Mouse (Mus musculus) CD8-positive naive resting alpha-beta T cell, adult 57 days (primary cell): Measurements from ENCODE around the gene Zfp976. TPM values are rescaled to one million over a fixed set of nuclear protein-coding genes. Genes with fewer than 3 reads are reported as not detected.

Experiments
- total RNA-seq: library from RNA; stranded (reverse); gene quantifications from one replicate; pipeline ENCODE4 v1.2.4, GENCODE M21; 2023

Gene Zfp976
- 0.24 TPM for total RNA-seq

GRCm38 (mm10) chr7:42642152-42643115 is at the start of gene Zfp976:
Gene Zfp976, minus strand, starts transcription at chr7:42642588.

GRCm38 (mm10) chr7:42592413-42592812 is 50.0 kb downstream of the Zfp976 start, which contains the start of gene Zfp977:
Gene Zfp977, minus strand, starts transcription at chr7:42592547.

GRCm38 (mm10) chr7:42578488-42578887 is 63.9 kb downstream of the Zfp976 start, which contains the start of gene Gm21028:
Gene Gm21028, minus strand, starts transcription at chr7:42578588.

Other genes starting within 250 kb of the Zfp976 start
- gene 4933421I07Rik, start 194.5 kb downstream of the Zfp976 start, total RNA-seq = not detected
- 38.3 TPM for gene Zfp141, start 136.8 kb downstream of the Zfp976 start, total RNA-seq
- not detected for gene Gm21028, start 64.0 kb downstream of the Zfp976 start, total RNA-seq
- not detected for gene Zfp977, start 50.0 kb downstream of the Zfp976 start, total RNA-seq
- gene Zfp975, start 50.2 kb upstream of the Zfp976 start, total RNA-seq = 1.6 TPM
- not detected for gene Gm17067, start 84.4 kb upstream of the Zfp976 start, total RNA-seq
- not detected for gene Vmn2r62, start 150.9 kb upstream of the Zfp976 start, total RNA-seq
- not detected for gene Gm2381, start 224.6 kb upstream of the Zfp976 start, total RNA-seq